Mouse (Mus musculus) limb, embryonic 14.5 days (tissue): ENCODE results near the gene Snrnp70. TPM values are rescaled to one million over a fixed set of nuclear protein-coding genes. Genes with fewer than 3 reads are reported as not detected.

Source experiments
- ATAC-seq: fragments of 200-750 bp; cut with Nextera tagmentation; 2 replicates; pipeline ENCODE4 v1.8.0; 2017; ENCODE audit warnings: low read depth, moderate number of reproducible peaks, moderate TSS enrichment; ENCODE audit not compliant: low FRiP score
- DNase-seq: peaks from one replicate; pipeline ENCODE4 v3.0.0-alpha.2; 2015; ENCODE audit warnings: low spot score
- H3K27ac ChIP-seq: fragments of 300-500 bp; sonication (generic); replicated peaks from 2 replicates; pipeline ENCODE4 v1.5.1; 2014; ENCODE audit warnings: low read depth, mild to moderate bottlenecking, low read length, moderate library complexity, mixed read lengths
- H3K27me3 ChIP-seq: fragments of 300-500 bp; sonication (generic); 2 replicates; pipeline ENCODE4 v1.6.1; 2014; ENCODE audit warnings: low read length, mixed read lengths; ENCODE audit not compliant: control insufficient read depth, insufficient read depth
- H3K36me3 ChIP-seq: fragments of 300-500 bp; sonication (generic); 2 replicates; pipeline ENCODE4 v1.6.1; 2014; ENCODE audit warnings: mild to moderate bottlenecking, low read length, moderate library complexity, mixed read lengths; ENCODE audit not compliant: control insufficient read depth, insufficient read depth
- H3K4me1 ChIP-seq: fragments of 300-500 bp; sonication (generic); 2 replicates; pipeline ENCODE4 v1.6.1; 2014; ENCODE audit warnings: antibody characterized with exemption, low read length, mixed read lengths; ENCODE audit not compliant: control insufficient read depth, insufficient read depth
- H3K4me2 ChIP-seq: fragments of 300-500 bp; sonication (generic); replicated peaks from 2 replicates; pipeline ENCODE4 v1.6.1; 2014; ENCODE audit warnings: low read depth, mild to moderate bottlenecking, low read length, moderate library complexity; ENCODE audit not compliant: severe bottlenecking
- H3K4me3 ChIP-seq: fragments of 300-500 bp; sonication (generic); replicated peaks from 2 replicates; pipeline ENCODE4 v1.5.1; 2014; ENCODE audit warnings: low read length
- H3K9ac ChIP-seq: fragments of 300-500 bp; sonication (generic); 2 replicates; pipeline ENCODE4 v1.6.1; 2014; ENCODE audit warnings: mild to moderate bottlenecking, low read depth, low read length, moderate library complexity; ENCODE audit not compliant: severe bottlenecking
- H3K9me3 ChIP-seq: fragments of 300-500 bp; sonication (generic); 2 replicates; pipeline ENCODE4 v1.6.1; 2016; ENCODE audit warnings: low read length; ENCODE audit not compliant: control insufficient read depth
- POLR2A ChIP-seq: fragments of 200-500 bp; IDR thresholded peaks from 2 replicates; pipeline ENCODE4 v1.8.0; 2012; ENCODE audit warnings: inconsistent platforms, mild to moderate bottlenecking, moderate library complexity, borderline replicate concordance; ENCODE audit not compliant: insufficient read depth, insufficient read length; ENCODE audit errors: extremely low read depth
- WGBS: fragments of 180-500 bp; shearing (Covaris S2); extraction: QIAGEN DNeasy Blood & Tissue Kit; methylation state at CpG from one replicate; pipeline ENCODE4 v1.1.7; 2014; 5-methylcytosine and 5-hydroxymethylcytosine counted together
- polyA plus RNA-seq, 2 experiments: library from polyadenylated mRNA; depleted of rRNA in 1 of 2; stranded (reverse) in 1 of 2; unstranded in 1 of 2; fragments of >200 nt; fragmentation: Nextera tagmentation in 1 of 2; extraction: Ambion mirVana in 1 of 2; gene quantifications; 2 replicates each; pipeline versions ENCODE4 v1.2.1 to v1.2.3; 2012 to 2014

The Snrnp70 gene
- polyA plus RNA-seq, 2 experiments = 69.7 to 694 TPM

- no peak for DNase-seq
- Histone ChIP-seq H3K9ac (peak overlapping the region; percentile 36), H3K27ac (no peak overlapping the region), H3K36me3 (peaks cover 27% of the 10 kb centered on the region), H3K4me3 (peak overlapping the region; percentile 52), H3K4me1 (peaks cover 11% of the 10 kb centered on the region), H3K4me2 (peak overlapping the region; percentile 93), H3K27me3 (peaks cover 27% of the 10 kb centered on the region), H3K9me3 (no peaks in the 10 kb centered on the region)
- ATAC-seq = peak; percentile 16; the same call in 1 of the 2 replicates
- TF ChIP-seq POLR2A = no peak
- 7% methylated on average over 45 of the region's 52 CpGs for WGBS
Measured at GRCm38 (mm10) chr7:45369836-45370474, 25.6 kb downstream of the Snrnp70 start.

- no peak for TF ChIP-seq POLR2A
Measured at GRCm38 (mm10) chr7:45369022-45369745, 26.4 kb downstream of the Snrnp70 start.

GRCm38 (mm10) chr7:45368178-45368577, 27.4 kb downstream of the Snrnp70 start:
- peaks cover 42% of the 10 kb centered on the region for H3K27me3 ChIP-seq
- 76% methylated on average over 15 of the region's 15 CpGs for WGBS
- H3K9me3 ChIP-seq = no peaks in the 10 kb centered on the region
- no peak for DNase-seq
- ATAC-seq = no peak
- no peak overlapping the region for H3K27ac ChIP-seq
- no peak for TF ChIP-seq POLR2A
- peaks cover 11% of the 10 kb centered on the region for H3K36me3 ChIP-seq
- H3K9ac ChIP-seq = peak overlapping the region; percentile 45; the same call in 1 of the 2 replicates
- H3K4me2 ChIP-seq = no peak overlapping the region; the same call in 1 of the 2 replicates
- H3K4me1 ChIP-seq = peaks cover 11% of the 10 kb centered on the region
- peak overlapping the region; percentile 66; the same call in 1 of the 2 replicates for H3K4me3 ChIP-seq

More at GRCm38 (mm10) chr7:45369022-45369745, 26.4 kb downstream of the Snrnp70 start:
- H3K4me1 ChIP-seq = peaks cover 11% of the 10 kb centered on the region
- H3K4me2 ChIP-seq = no peak overlapping the region
- peaks cover 21% of the 10 kb centered on the region for H3K36me3 ChIP-seq
- WGBS = 74% methylated on average over 16 of the region's 16 CpGs
- no peaks in the 10 kb centered on the region for H3K9me3 ChIP-seq
- no peak overlapping the region for H3K27ac ChIP-seq
- no peak overlapping the region; the same call in 1 of the 2 replicates for H3K9ac ChIP-seq
- ATAC-seq (no peak), DNase-seq (no peak)
- no peak overlapping the region for H3K4me3 ChIP-seq
- H3K27me3 ChIP-seq = peaks cover 32% of the 10 kb centered on the region

- Histone ChIP-seq H3K36me3 (peaks cover 2% of the 10 kb centered on the region), H3K9ac (peak overlapping the region; percentile 69), H3K4me3 (peak overlapping the region; percentile 66), H3K4me2 (peak overlapping the region; percentile 97), H3K27ac (no peak overlapping the region), H3K4me1 (peaks cover 11% of the 10 kb centered on the region), H3K27me3 (peaks cover 52% of the 10 kb centered on the region), H3K9me3 (no peaks in the 10 kb centered on the region)
- TF ChIP-seq POLR2A = no peak
- WGBS = 3% methylated on average over 64 of the region's 70 CpGs
- ATAC-seq = peak; percentile 92
- DNase-seq = peak; percentile 96
Measured at GRCm38 (mm10) chr7:45367020-45367880, 28.3 kb downstream of the Snrnp70 start.

- TF ChIP-seq POLR2A = no peak
- Histone ChIP-seq H3K36me3 (no peaks in the 10 kb centered on the region), H3K9me3 (no peaks in the 10 kb centered on the region), H3K27ac (no peak within 1 kb of the TSS), H3K4me3 (peak within 1 kb of the TSS; percentile 66), H3K4me1 (peaks cover 14% of the 10 kb centered on the region), H3K27me3 (peaks cover 58% of the 10 kb centered on the region), H3K9ac (peak within 1 kb of the TSS; percentile 69), H3K4me2 (peak within 1 kb of the TSS; percentile 97)
- DNase-seq = peak; percentile 25
- WGBS = 4% methylated on average over 8 of the region's 26 CpGs
- ATAC-seq = peak; percentile 32; the same call in 1 of the 2 replicates
Measured at GRCm38 (mm10) chr7:45366652-45367019, 28.9 kb downstream of the Snrnp70 start, which contains the start of gene Ppfia3. Gene Ppfia3, minus strand, starts transcription at chr7:45367019.
